Mouse (Mus musculus) limb, embryonic 12.5 days (tissue): ENCODE results near the gene Msh5. TPM values are rescaled to one million over a fixed set of nuclear protein-coding genes. Genes with fewer than 3 reads are reported as not detected.

Experiments
- ATAC-seq: fragments of 200-750 bp; cut with Nextera tagmentation; 2 replicates; pipeline ENCODE4 v1.8.0; 2017; ENCODE audit warnings: low read depth, moderate TSS enrichment; ENCODE audit not compliant: insufficient number of reproducible peaks, insufficient read depth, low FRiP score, low TSS enrichment
- H3K27ac ChIP-seq: fragments of 300-500 bp; sonication (generic); 2 replicates; pipeline ENCODE4 v1.5.1; 2016; ENCODE audit warnings: mild to moderate bottlenecking, moderate library complexity
- H3K27me3 ChIP-seq: fragments of 300-500 bp; sonication (generic); 2 replicates; pipeline ENCODE4 v1.6.1; 2016; ENCODE audit warnings: mild to moderate bottlenecking, moderate library complexity
- H3K36me3 ChIP-seq: fragments of 300-500 bp; sonication (generic); 2 replicates; pipeline ENCODE4 v1.6.1; 2016; ENCODE audit warnings: mild to moderate bottlenecking, moderate library complexity
- H3K4me1 ChIP-seq: fragments of 300-500 bp; sonication (generic); replicated peaks from 2 replicates; pipeline ENCODE4 v1.6.1; 2016
- H3K4me2 ChIP-seq: fragments of 300-500 bp; sonication (generic); 2 replicates; pipeline ENCODE4 v1.6.1; 2016; ENCODE audit warnings: mild to moderate bottlenecking, moderate library complexity
- H3K4me3 ChIP-seq: fragments of 300-500 bp; sonication (generic); replicated peaks from 2 replicates; pipeline ENCODE4 v1.5.1; 2016; ENCODE audit warnings: mild to moderate bottlenecking
- H3K9ac ChIP-seq: fragments of 300-500 bp; sonication (generic); replicated peaks from 2 replicates; pipeline ENCODE4 v1.6.1; 2016; ENCODE audit warnings: mild to moderate bottlenecking, moderate library complexity
- H3K9me3 ChIP-seq: fragments of 300-500 bp; sonication (generic); 2 replicates; pipeline ENCODE4 v1.6.1; 2016; ENCODE audit warnings: mild to moderate bottlenecking, moderate library complexity
- WGBS: fragments of 180-500 bp; shearing (Covaris S2); methylation state at CpG from one replicate; pipeline ENCODE4 v1.1.7; 2016; 5-methylcytosine and 5-hydroxymethylcytosine counted together
- polyA plus RNA-seq: library from polyadenylated mRNA; unstranded; fragments of >200 nt; fragmentation: Nextera tagmentation; extraction: Ambion mirVana; gene quantifications from 2 replicates; pipeline ENCODE4 v1.2.1, GENCODE M21; 2016

Gene Msh5
- 2.9 and 3.4 TPM in 2 replicates for polyA plus RNA-seq

GRCm38 (mm10) chr17:35046681-35047455 is at the start of gene Msh5:
Gene Msh5, minus strand, starts transcription at chr17:35046745.
- H3K9ac ChIP-seq, result peak within 1 kb of the TSS; percentile 84
- H3K4me2 ChIP-seq, result peak within 1 kb of the TSS; percentile 94
- peak within 1 kb of the TSS; percentile 89 for H3K27ac ChIP-seq
- no peaks in the 10 kb centered on the region for H3K36me3 ChIP-seq
- no peaks in the 10 kb centered on the region for H3K9me3 ChIP-seq
- H3K27me3 ChIP-seq, result no peaks in the 10 kb centered on the region
- peaks cover 44% of the 10 kb centered on the region for H3K4me1 ChIP-seq
- WGBS, result 3% methylated on average over 33 of the region's 33 CpGs
- H3K4me3 ChIP-seq, result peak within 1 kb of the TSS; percentile 62
- ATAC-seq, result peak; percentile 97

GRCm38 (mm10) chr17:35094475-35095365 is 48.2 kb upstream of the Msh5 start:
- H3K4me3 ChIP-seq, result no peak overlapping the region
- ATAC-seq, result no peak
- H3K27me3 ChIP-seq, result no peaks in the 10 kb centered on the region
- peaks cover 89% of the 10 kb centered on the region for H3K36me3 ChIP-seq
- no peak overlapping the region for H3K27ac ChIP-seq
- WGBS, result 92% methylated on average over 15 of the region's 15 CpGs
- H3K9me3 ChIP-seq, result no peaks in the 10 kb centered on the region
- H3K4me2 ChIP-seq, result no peak overlapping the region
- no peak overlapping the region for H3K9ac ChIP-seq
- H3K4me1 ChIP-seq, result peaks cover 12% of the 10 kb centered on the region

- Histone ChIP-seq H3K9me3 (no peaks in the 10 kb centered on the region), H3K36me3 (peaks cover 68% of the 10 kb centered on the region), H3K4me3 (no peak overlapping the region), H3K4me1 (peaks cover 12% of the 10 kb centered on the region), H3K4me2 (no peak overlapping the region), H3K9ac (no peak overlapping the region), H3K27ac (no peak overlapping the region), H3K27me3 (no peaks in the 10 kb centered on the region)
- WGBS, result 86% methylated on average over 14 of the region's 14 CpGs
- no peak for ATAC-seq
These were observed 46.1 kb upstream of the Msh5 start for GRCm38 (mm10) chr17:35092403-35093198.

- Histone ChIP-seq H3K36me3 (peaks cover 46% of the 10 kb centered on the region), H3K9ac (peak overlapping the region; percentile 75), H3K27ac (0 out of 2 replicates have a peak overlapping the region, but pooled peaks have one; percentile 2), H3K27me3 (no peaks in the 10 kb centered on the region), H3K4me2 (peak overlapping the region; percentile 65), H3K4me3 (peak overlapping the region; percentile 58), H3K9me3 (no peaks in the 10 kb centered on the region), H3K4me1 (peaks cover 12% of the 10 kb centered on the region)
- no peak for ATAC-seq
- WGBS, result 67% methylated on average over 8 of the region's 8 CpGs
These were observed 43.8 kb upstream of the Msh5 start for GRCm38 (mm10) chr17:35090166-35090932.

- Histone ChIP-seq H3K9ac (peak within 1 kb of the TSS; percentile 75), H3K4me3 (peak within 1 kb of the TSS; percentile 58), H3K27me3 (no peaks in the 10 kb centered on the region), H3K27ac (peak within 1 kb of the TSS; percentile 93), H3K4me2 (peak within 1 kb of the TSS; percentile 65), H3K9me3 (no peaks in the 10 kb centered on the region), H3K4me1 (peaks cover 12% of the 10 kb centered on the region), H3K36me3 (peaks cover 33% of the 10 kb centered on the region)
- peak; percentile 97 for ATAC-seq
- WGBS, result 3% methylated on average over 61 of the region's 67 CpGs
These were observed 42.5 kb upstream of the Msh5 start, which contains the start of gene Abhd16a for GRCm38 (mm10) chr17:35088825-35089644. Gene Abhd16a, plus strand, starts transcription at chr17:35089263.

- ATAC-seq, result no peak
- Histone ChIP-seq H3K27ac (no peak overlapping the region), H3K4me1 (peaks cover 12% of the 10 kb centered on the region), H3K4me2 (no peak overlapping the region), H3K9me3 (no peaks in the 10 kb centered on the region), H3K4me3 (no peak overlapping the region), H3K27me3 (no peaks in the 10 kb centered on the region), H3K36me3 (peaks cover 25% of the 10 kb centered on the region), H3K9ac (no peak overlapping the region)
- 59% methylated on average over 2 of the region's 2 CpGs for WGBS
These were observed 41.6 kb upstream of the Msh5 start for GRCm38 (mm10) chr17:35088151-35088550.

GRCm38 (mm10) chr17:35085208-35085865 is 38.8 kb upstream of the Msh5 start, which contains the start of gene Ly6g6f:
Gene Ly6g6f, minus strand, starts transcription at chr17:35085610.
- Histone ChIP-seq H3K27me3 (no peaks in the 10 kb centered on the region; the same call in 1 of the 2 replicates), H3K4me2 (no peak within 1 kb of the TSS), H3K9ac (no peak within 1 kb of the TSS), H3K27ac (no peak within 1 kb of the TSS), H3K9me3 (no peaks in the 10 kb centered on the region), H3K4me3 (no peak within 1 kb of the TSS), H3K4me1 (peaks cover 6% of the 10 kb centered on the region), H3K36me3 (no peaks in the 10 kb centered on the region)
- no peak for ATAC-seq
- WGBS, result 82% methylated on average over 7 of the region's 7 CpGs

- 70% methylated on average over 3 of the region's 3 CpGs for WGBS
- no peaks in the 10 kb centered on the region for H3K9me3 ChIP-seq
- ATAC-seq, result no peak
- no peak overlapping the region for H3K4me2 ChIP-seq
- H3K4me1 ChIP-seq, result no peaks in the 10 kb centered on the region
- no peak overlapping the region for H3K9ac ChIP-seq
- no peak overlapping the region for H3K4me3 ChIP-seq
- H3K27ac ChIP-seq, result no peak overlapping the region
- H3K36me3 ChIP-seq, result no peaks in the 10 kb centered on the region
- H3K27me3 ChIP-seq, result peaks cover 6% of the 10 kb centered on the region
These were observed 37.5 kb upstream of the Msh5 start for GRCm38 (mm10) chr17:35083929-35084497.
